Mouse (Mus musculus): Measurements from ENCODE around the gene Pcyt1a. TPM values are rescaled to one million over a fixed set of nuclear protein-coding genes. Genes with fewer than 3 reads are reported as not detected.

Gene Pcyt1a
- total RNA-seq, 2 experiments from 2014 or later, result 39.6 to 42.7 TPM

- no peak for TF ChIP-seq CTCF (IDR thresholded peaks at IDR 0.05)
- intact Hi-C loops (cut with DNase I), result loop anchor here (1.0 to 5.0 kb wide), 2 partner anchors 105 to 182 kb away; no protein-coding TSS in a partner anchor
- DNase-seq (ENCODE audit: extremely low spot score in 1 of 2, low spot score in 2 of 2), result no peak
- H3K4me3 ChIP-seq, result no peak overlapping the region
- no peak overlapping the region for H3K27ac ChIP-seq
Observed at GRCm38 (mm10) chr16:32506868-32507267, 76.1 kb downstream of the Pcyt1a start.

GRCm38 (mm10) chr16:32507407-32507806 lies 76.7 kb downstream of the Pcyt1a start:
- intact Hi-C loops (cut with DNase I), result loop anchor here (1.0 to 5.0 kb wide), 2 partner anchors 105 to 182 kb away; no protein-coding TSS in a partner anchor
- TF ChIP-seq CTCF (IDR thresholded peaks at IDR 0.05), result peak; percentile 97
- DNase-seq (ENCODE audit: extremely low spot score in 1 of 2, low spot score in 2 of 2), result peak; percentile 63 to 65
- Histone ChIP-seq H3K27ac (no peak overlapping the region), H3K4me3 (no peak overlapping the region)

GRCm38 (mm10) chr16:32508035-32508434 lies 77.3 kb downstream of the Pcyt1a start:
- Histone ChIP-seq H3K4me3 (no peak overlapping the region), H3K27ac (no peak overlapping the region)
- DNase-seq (ENCODE audit: extremely low spot score in 1 of 2, low spot score in 2 of 2), result no peak
- no peak for TF ChIP-seq CTCF (IDR thresholded peaks at IDR 0.05)
- intact Hi-C loops (cut with DNase I), result loop anchor here (5.0 kb wide), 1 partner anchor 104 kb away; no protein-coding TSS in a partner anchor

- DNase-seq (ENCODE audit: extremely low spot score in 1 of 2, low spot score in 2 of 2), result no peak
- H3K4me3 ChIP-seq, result no peak overlapping the region
- no peak for TF ChIP-seq CTCF (IDR thresholded peaks at IDR 0.05)
- no peak overlapping the region; the same call in 1 of the 2 replicates for H3K27ac ChIP-seq
- intact Hi-C loops (cut with DNase I), result loop anchor here (5.0 kb wide), 1 partner anchor 104 kb away; no protein-coding TSS in a partner anchor
Observed at GRCm38 (mm10) chr16:32508506-32509065, 77.9 kb downstream of the Pcyt1a start.

- TF ChIP-seq CTCF (IDR thresholded peaks at IDR 0.05), result no peak; the same call in 1 of the 2 replicates
- DNase-seq (ENCODE audit: extremely low spot score in 1 of 2, low spot score in 2 of 2), result no peak
- intact Hi-C loops (cut with DNase I), result loop anchor here (5.0 kb wide), 1 partner anchor 103 kb away; no protein-coding TSS in a partner anchor
- Histone ChIP-seq H3K27ac (no peak overlapping the region; the same call in none of the 2 replicates), H3K4me3 (no peak overlapping the region)
Observed at GRCm38 (mm10) chr16:32509066-32509942, 78.6 kb downstream of the Pcyt1a start.

- Histone ChIP-seq H3K4me3 (no peak overlapping the region), H3K27ac (peak overlapping the region; percentile 44; the same call in 1 of the 2 replicates)
- intact Hi-C loops (cut with DNase I), result no loop called here
- DNase-seq (ENCODE audit: extremely low spot score in 1 of 2, low spot score in 2 of 2), result no peak
- TF ChIP-seq CTCF (IDR thresholded peaks at IDR 0.05), result no peak
Observed at GRCm38 (mm10) chr16:32510399-32511337, 79.9 kb downstream of the Pcyt1a start.

GRCm38 (mm10) chr16:32511338-32511734 lies 80.6 kb downstream of the Pcyt1a start:
- H3K4me3 ChIP-seq, result no peak overlapping the region
- intact Hi-C loops (cut with DNase I), result no loop called here
- TF ChIP-seq CTCF (IDR thresholded peaks at IDR 0.05), result no peak
- no peak for DNase-seq (ENCODE audit: extremely low spot score in 1 of 2, low spot score in 2 of 2)
- H3K27ac ChIP-seq, result peak overlapping the region; percentile 36; the same call in 1 of the 2 replicates

- no peak for TF ChIP-seq CTCF (IDR thresholded peaks at IDR 0.05)
Observed at GRCm38 (mm10) chr16:32511827-32512490, 81.2 kb downstream of the Pcyt1a start.

GRCm38 (mm10) chr16:32512921-32513320 lies 82.2 kb downstream of the Pcyt1a start:
- DNase-seq (ENCODE audit: extremely low spot score in 1 of 2, low spot score in 2 of 2), result no peak
- H3K4me3 ChIP-seq, result no peak overlapping the region
- H3K27ac ChIP-seq, result peak overlapping the region; percentile 58
- no peak for TF ChIP-seq CTCF (IDR thresholded peaks at IDR 0.05)
- intact Hi-C loops (cut with DNase I), result no loop called here

More at GRCm38 (mm10) chr16:32511827-32512490, 81.2 kb downstream of the Pcyt1a start:
- DNase-seq (ENCODE audit: extremely low spot score in 1 of 2, low spot score in 2 of 2), result no peak
- Histone ChIP-seq H3K27ac (peak overlapping the region; percentile 58; the same call in 1 of the 2 replicates), H3K4me3 (no peak overlapping the region)
- intact Hi-C loops (cut with DNase I), result no loop called here

- DNase-seq (ENCODE audit: extremely low spot score in 1 of 2, low spot score in 2 of 2), result no peak
- Histone ChIP-seq H3K27ac (no peak overlapping the region), H3K4me3 (no peak overlapping the region)
- no peak for TF ChIP-seq CTCF (IDR thresholded peaks at IDR 0.05)
- intact Hi-C loops (cut with DNase I), result no loop called here
Observed at GRCm38 (mm10) chr16:32513401-32513800, 82.7 kb downstream of the Pcyt1a start.

- no peak for TF ChIP-seq CTCF (IDR thresholded peaks at IDR 0.05)
- intact Hi-C loops (cut with DNase I), result no loop called here
- no peak for DNase-seq (ENCODE audit: extremely low spot score in 1 of 2, low spot score in 2 of 2)
- no peak overlapping the region for H3K4me3 ChIP-seq
- peak overlapping the region; percentile 45 for H3K27ac ChIP-seq
Observed at GRCm38 (mm10) chr16:32513948-32514347, 83.2 kb downstream of the Pcyt1a start.
